Mouse (Mus musculus) ES-Bruce4 (cell line): ENCODE data around the gene Acbd7. TPM values are rescaled to one million over a fixed set of nuclear protein-coding genes. Genes with fewer than 3 reads are reported as not detected.

ENCODE experiments used
- H3K27ac ChIP-seq: 2 replicates; pipeline ENCODE4 v1.5.1; 2012; ENCODE audit warnings: low read length, inconsistent platforms; ENCODE audit not compliant: insufficient read depth
- H3K27me3 ChIP-seq: 2 replicates; pipeline ENCODE4 v1.6.1; 2012; ENCODE audit warnings: mild to moderate bottlenecking, low read length, inconsistent platforms; ENCODE audit not compliant: control insufficient read depth, poor library complexity, insufficient read depth, severe bottlenecking
- H3K36me3 ChIP-seq: 2 replicates; pipeline ENCODE4 v1.6.1; 2012; ENCODE audit warnings: inconsistent platforms, mild to moderate bottlenecking, low read length, moderate library complexity; ENCODE audit not compliant: control insufficient read depth, poor library complexity, insufficient read depth, severe bottlenecking
- H3K4me1 ChIP-seq: one replicate; pipeline ENCODE4 v1.8.1; 2011; ENCODE audit warnings: low read length; ENCODE audit not compliant: control insufficient read depth, insufficient read depth
- H3K4me3 ChIP-seq: 2 replicates; pipeline ENCODE4 v1.5.1; 2011; ENCODE audit warnings: low read depth, mild to moderate bottlenecking, low read length
- H3K9ac ChIP-seq: 2 replicates; pipeline ENCODE4 v1.6.1; 2012; ENCODE audit warnings: low read depth, mild to moderate bottlenecking, inconsistent platforms; ENCODE audit not compliant: poor library complexity, severe bottlenecking
- H3K9me3 ChIP-seq: replicated peaks from 2 replicates; pipeline ENCODE4 v1.6.1; 2012; ENCODE audit warnings: mild to moderate bottlenecking, low read length, inconsistent platforms; ENCODE audit not compliant: control insufficient read depth, poor library complexity, insufficient read depth, severe bottlenecking
- CTCF ChIP-seq: IDR thresholded peaks from one replicate; pipeline ENCODE4 v1.8.1; 2011; ENCODE audit warnings: low read depth, low read length
- EP300 ChIP-seq: IDR thresholded peaks from 2 replicates; pipeline ENCODE4 v1.6.1; 2011; ENCODE audit warnings: low read depth, low read length; ENCODE audit not compliant: insufficient read depth
- POLR2A ChIP-seq: IDR thresholded peaks from one replicate; pipeline ENCODE4 v1.8.1; 2011; ENCODE audit warnings: low read length; ENCODE audit not compliant: insufficient read depth
- polyA plus RNA-seq: library from polyadenylated mRNA; stranded (reverse); fragments of >200 nt; gene quantifications from 2 replicates; pipeline ENCODE4 v1.2.4, GENCODE M21; 2011; ENCODE audit warnings: low read depth; ENCODE audit not compliant: missing spikeins, insufficient read depth, insufficient read length

The Acbd7 gene
- polyA plus RNA-seq, 1 experiment, result 5.9 TPM

DNA sequence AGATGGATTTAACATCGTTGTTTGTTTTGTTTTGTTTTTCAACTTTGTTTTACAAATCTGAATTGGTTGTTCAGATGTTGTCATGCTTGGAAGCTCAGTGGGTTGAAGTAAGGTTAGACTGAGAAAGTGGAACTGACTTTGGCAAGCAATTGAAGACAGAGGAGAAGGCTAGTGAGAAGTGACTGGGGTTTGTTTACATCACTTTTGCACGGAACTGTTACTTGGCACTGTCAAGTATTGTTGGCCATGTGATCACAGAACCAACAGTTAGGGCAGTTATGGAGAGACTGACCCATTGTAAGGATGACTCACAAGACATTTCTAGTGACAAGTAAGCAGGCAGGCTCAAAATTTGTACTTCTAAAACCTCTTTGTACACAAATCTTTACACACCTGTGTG is 12.8 kb upstream of the Acbd7 start:
- no peaks in the 10 kb centered on the region for H3K27me3 ChIP-seq
- H3K4me1 ChIP-seq, result no peaks in the 10 kb centered on the region
- H3K4me3 ChIP-seq, result no peak overlapping the region
- no peak overlapping the region for H3K27ac ChIP-seq
- H3K9me3 ChIP-seq, result no peaks in the 10 kb centered on the region
- H3K36me3 ChIP-seq, result peaks cover 28% of the 10 kb centered on the region
- H3K9ac ChIP-seq, result no peak overlapping the region
- no peak for TF ChIP-seq POLR2A
- no peak for TF ChIP-seq EP300

DNA sequence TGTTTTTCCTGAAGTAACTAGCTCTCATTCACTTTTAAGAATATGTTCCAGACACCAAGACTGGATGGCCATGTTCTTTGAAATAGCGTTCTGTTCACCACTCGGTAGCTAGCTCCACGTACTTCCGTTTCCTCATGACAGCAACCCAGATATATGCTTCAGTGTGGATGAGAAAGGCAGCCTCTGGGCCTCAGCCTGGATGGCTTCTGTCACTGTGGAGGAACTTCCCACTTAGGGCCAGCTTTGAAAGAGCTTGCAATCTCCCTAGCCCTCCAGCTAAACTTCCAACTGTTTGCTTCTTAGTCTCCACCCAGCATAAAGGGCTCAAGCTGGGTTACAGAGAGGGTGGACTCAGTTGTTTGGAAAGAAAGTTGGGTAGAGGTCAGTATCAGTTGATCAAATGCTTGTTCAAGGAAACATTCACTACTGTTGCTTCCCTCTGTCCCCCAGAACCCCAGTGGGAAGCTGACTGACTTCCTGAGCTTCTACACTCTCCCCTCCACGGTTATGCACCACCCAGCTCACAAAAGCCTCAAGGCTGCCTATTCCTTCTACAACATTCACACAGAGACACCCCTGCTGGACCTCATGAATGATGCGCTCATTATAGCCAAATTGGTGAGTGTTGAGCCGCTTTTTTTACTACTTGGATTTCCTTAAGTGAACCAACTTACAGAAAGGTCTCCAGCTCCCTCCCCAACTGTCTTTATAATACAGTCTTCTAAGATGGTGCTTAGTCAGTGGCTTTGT is 11.4 kb upstream of the Acbd7 start:
- H3K4me3 ChIP-seq, result no peak overlapping the region
- no peak overlapping the region for H3K27ac ChIP-seq
- no peak overlapping the region for H3K9ac ChIP-seq
- TF ChIP-seq POLR2A, result no peak
- no peak for TF ChIP-seq CTCF
- no peak for TF ChIP-seq EP300
- H3K9me3 ChIP-seq, result no peaks in the 10 kb centered on the region
- H3K27me3 ChIP-seq, result no peaks in the 10 kb centered on the region
- H3K36me3 ChIP-seq, result peaks cover 41% of the 10 kb centered on the region
- no peaks in the 10 kb centered on the region for H3K4me1 ChIP-seq

- Histone ChIP-seq H3K9ac (no peak overlapping the region), H3K27me3 (no peaks in the 10 kb centered on the region), H3K27ac (no peak overlapping the region), H3K36me3 (peaks cover 40% of the 10 kb centered on the region), H3K4me3 (no peak overlapping the region), H3K9me3 (no peaks in the 10 kb centered on the region), H3K4me1 (no peaks in the 10 kb centered on the region)
- TF ChIP-seq POLR2A, result no peak
- no peak for TF ChIP-seq CTCF
- no peak for TF ChIP-seq EP300
These were observed 9.4 kb upstream of the Acbd7 start for GRCm38 (mm10) chr2:3326547-3326946.

DNA sequence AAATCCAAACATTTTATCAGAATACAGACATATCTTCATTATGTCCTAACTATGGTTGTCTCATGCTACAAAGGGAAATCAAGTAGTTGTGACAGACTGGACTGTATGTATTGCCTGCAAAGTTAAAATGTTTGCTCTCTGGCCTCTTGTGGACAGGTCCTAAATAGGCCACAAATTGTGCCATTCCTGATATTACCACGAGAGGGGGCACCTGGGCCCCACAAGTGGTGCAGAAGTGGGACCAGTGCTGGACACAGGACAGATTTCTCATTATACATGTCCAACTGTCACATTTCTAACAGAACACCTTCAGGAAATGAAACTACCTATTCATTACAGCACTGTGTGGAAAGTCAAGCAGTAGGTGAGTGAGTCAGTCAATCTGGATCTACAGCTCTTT is 8.6 kb upstream of the Acbd7 start:
- Histone ChIP-seq H3K4me1 (no peaks in the 10 kb centered on the region), H3K9me3 (no peaks in the 10 kb centered on the region), H3K27me3 (no peaks in the 10 kb centered on the region), H3K27ac (no peak overlapping the region), H3K36me3 (peaks cover 36% of the 10 kb centered on the region), H3K9ac (no peak overlapping the region), H3K4me3 (no peak overlapping the region)
- TF ChIP-seq CTCF (peak; percentile 60), EP300 (no peak)

DNA sequence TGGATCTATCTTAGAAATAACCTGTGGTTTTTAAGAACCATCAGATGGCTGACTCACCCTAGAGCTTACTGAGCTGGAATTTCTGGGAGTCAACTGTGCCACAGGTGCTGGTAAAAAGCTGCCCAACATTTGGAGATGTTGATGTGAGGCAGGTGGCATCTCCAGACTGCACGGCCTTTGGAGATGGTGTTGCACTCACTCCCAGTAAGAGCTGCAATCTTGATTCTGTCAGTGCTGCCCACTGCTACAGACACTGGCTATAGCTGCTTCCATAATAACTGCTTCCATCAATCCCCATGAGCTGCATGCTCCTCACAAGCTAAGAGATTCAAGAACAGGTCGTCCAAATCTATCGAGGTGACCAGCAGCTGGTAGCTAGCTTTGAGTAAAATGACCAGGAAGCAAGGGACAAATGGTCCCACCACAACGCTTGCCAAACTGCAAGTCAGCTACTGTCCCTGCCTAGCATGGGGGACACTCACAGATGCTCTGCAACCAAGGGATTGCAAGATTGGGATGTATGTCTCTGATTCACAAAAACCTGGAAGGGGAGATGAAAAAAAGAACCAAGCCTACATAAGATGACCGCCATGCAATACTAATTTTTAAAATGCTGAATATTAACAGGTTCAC is 4.8 kb upstream of the Acbd7 start:
- Histone ChIP-seq H3K4me1 (no peaks in the 10 kb centered on the region), H3K9ac (peak overlapping the region; percentile 73), H3K4me3 (peak overlapping the region; percentile 36), H3K9me3 (no peaks in the 10 kb centered on the region), H3K27me3 (no peaks in the 10 kb centered on the region), H3K36me3 (peaks cover 22% of the 10 kb centered on the region), H3K27ac (no peak overlapping the region)
- TF ChIP-seq CTCF, result no peak
- TF ChIP-seq EP300, result no peak

GRCm38 (mm10) chr2:3332056-3332455 is 3.9 kb upstream of the Acbd7 start:
- peak overlapping the region; percentile 5; the same call in 1 of the 2 replicates for H3K27ac ChIP-seq
- H3K4me3 ChIP-seq, result peak overlapping the region; percentile 92
- H3K9ac ChIP-seq, result peak overlapping the region; percentile 73
- TF ChIP-seq POLR2A (no peak), EP300 (no peak), CTCF (no peak)
- H3K4me1 ChIP-seq, result no peaks in the 10 kb centered on the region
- peaks cover 22% of the 10 kb centered on the region for H3K36me3 ChIP-seq
- no peaks in the 10 kb centered on the region for H3K27me3 ChIP-seq
- no peaks in the 10 kb centered on the region for H3K9me3 ChIP-seq
